29 mouse cellular contexts compared by ENCODE assay signal in the genomic region with DNA sequence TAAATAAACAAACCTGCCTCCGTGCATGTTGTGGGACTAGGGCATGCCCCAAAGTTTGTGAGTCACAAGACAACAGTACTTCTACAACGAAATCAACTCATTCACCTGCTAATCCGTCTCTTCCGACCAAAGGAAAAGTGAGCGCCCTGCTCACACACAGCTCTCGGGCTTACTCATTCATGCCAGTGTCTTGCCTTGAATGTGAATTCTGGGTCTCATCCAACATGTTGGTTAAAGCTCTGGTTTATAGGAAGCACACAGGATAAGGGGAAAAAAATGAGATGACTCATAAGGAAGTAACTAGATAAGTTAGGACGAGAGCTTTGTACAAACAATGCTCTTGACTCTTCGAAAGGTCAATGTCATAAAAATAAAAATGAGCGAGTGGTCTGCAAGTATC. TPM values are rescaled to one million over a fixed set of nuclear protein-coding genes. Genes with fewer than 3 reads are reported as not detected.
A peak's percentile ranks its signal among the peaks of the same experiment; 100 is the strongest.
DNase-seq lines count a peak whose midpoint lies in the region; ATAC-seq and TF ChIP-seq lines count a peak whose summit lies in the region.
"Had no signal": no experiment of that assay in that cellular context is flagged by ENCODE, and none has a peak within 500 bp of the region (broad histone marks: within the 10 kb centered on the region; RNA-seq: fewer than 3 reads in every experiment).

No protein-coding gene starts in this region.

- H3K9ac ChIP-seq in lung, postnatal 0 days (replicated peaks; ENCODE audit: low read depth): no peak overlapping the region
- H3K9ac ChIP-seq: embryonic facial prominence, embryonic 15.5 days; heart, embryonic 13.5 days; hindbrain, embryonic 12.5 days had no signal

- peak; percentile 64 for DNase-seq in adrenal gland, adult 2 months
- DNase-seq in adrenal gland, postnatal 25 days: no peak
- DNase-seq in lung, postnatal 0 days (ENCODE audit: low spot score): peak; percentile 27
- DNase-seq in lung, adult 18-20 months: no peak
- DNase-seq in NIH3T3 (ENCODE audit: low read depth): peak; percentile 89
- no peak for DNase-seq in gastrocnemius, adult 2 months
- DNase-seq in ovary, adult 18-20 months (ENCODE audit: low spot score): no peak
- no peak for DNase-seq in cerebellum, postnatal 36 days
- DNase-seq: B cell, adult 2 months; cerebellum, adult 2 months; cerebellum, postnatal 10 days; embryo, embryonic 11 days; gastrocnemius, postnatal 36 days; heart, adult 11 months; heart, postnatal 4 days; kidney, adult 11 months had no signal

- intact Hi-C loops in gastrocnemius, adult 2 months (cut with DNase I): no loop called here

- no peak for ATAC-seq in lung, postnatal 0 days
- ATAC-seq: forebrain, embryonic 14.5 days; hindbrain, postnatal 0 days had no signal

- WGBS in lung, postnatal 0 days: 42% methylated on average over 9 of the region's 9 CpGs

- H3K27me3 ChIP-seq in lung, postnatal 0 days (replicated peaks; ENCODE audit: insufficient read depth, low read length): no peaks in the 10 kb centered on the region

- H3K4me3 ChIP-seq in lung, postnatal 0 days (ENCODE audit: low read depth, low read length): no peak overlapping the region
- H3K4me3 ChIP-seq in gastrocnemius, adult 2 months: no peak overlapping the region
- H3K4me3 ChIP-seq: embryonic facial prominence, embryonic 15.5 days; erythroblast, embryonic 14.5 days; forebrain, embryonic 10.5 days; heart, embryonic 13.5 days; hindbrain, embryonic 12.5 days had no signal

- TF ChIP-seq EP300 in lung, postnatal 0 days (IDR thresholded peaks at IDR 0.05): no peak

- no peaks in the 10 kb centered on the region for H3K9me3 ChIP-seq in lung, postnatal 0 days (ENCODE audit: low read length)
- H3K9me3 ChIP-seq: embryonic facial prominence, embryonic 15.5 days; forebrain, embryonic 10.5 days; heart, embryonic 13.5 days; hindbrain, embryonic 12.5 days had no signal

- no peak for TF ChIP-seq CTCF in lung, postnatal 0 days (IDR thresholded peaks at IDR 0.05)
- TF ChIP-seq CTCF in gastrocnemius, adult 2 months (IDR thresholded peaks at IDR 0.05): no peak

- no peak overlapping the region for H3K4me2 ChIP-seq in lung, postnatal 0 days (replicated peaks; ENCODE audit: low read depth, low read length)
- H3K4me2 ChIP-seq: embryonic facial prominence, embryonic 15.5 days; heart, embryonic 13.5 days; hindbrain, embryonic 12.5 days had no signal

- H3K27ac ChIP-seq in lung, postnatal 0 days (ENCODE audit: low read length): no peak overlapping the region
- no peak overlapping the region for H3K27ac ChIP-seq in gastrocnemius, adult 2 months
- H3K27ac ChIP-seq: embryonic facial prominence, embryonic 15.5 days; forebrain, embryonic 10.5 days; heart, embryonic 13.5 days; hindbrain, embryonic 12.5 days; hindbrain, postnatal 0 days had no signal

- H3K36me3 ChIP-seq in lung, postnatal 0 days (ENCODE audit: insufficient read depth, low read length): no peaks in the 10 kb centered on the region
- H3K36me3 ChIP-seq: embryonic facial prominence, embryonic 15.5 days; forebrain, embryonic 10.5 days; heart, embryonic 13.5 days; hindbrain, embryonic 12.5 days had no signal

- H3K4me1 ChIP-seq in lung, postnatal 0 days (ENCODE audit: insufficient read depth, low read depth, low read length): no peaks in the 10 kb centered on the region

RNA-seq across cellular contexts. Expression of a gene that starts 4.8 kb away (rescaled TPM):
- 10 to 100 TPM; 29.3 to 48.2 TPM for total RNA-seq in adrenal gland, adult 2 months (2021)
- polyA plus RNA-seq in adrenal gland, adult 2 months (2012; rRNA removed): 116 and 153 TPM in 2 replicates
- total RNA-seq in adrenal gland, postnatal 25 days (2021): 23.0 and 25.2 TPM in 2 replicates
- polyA plus RNA-seq in lung, postnatal 0 days (2015; fragmentation: Nextera tagmentation; extraction: Ambion mirVana): 8.3 and 10.7 TPM in 2 replicates
- total RNA-seq in gastrocnemius, adult 2 months (2021): 1 to 10 TPM in 1 of 2 experiments, under 1 TPM in 1; 0.36 to 1.0 TPM
- total RNA-seq: common myeloid progenitor, adult 5-6 weeks; MEL had no signal

RNA-seq across cellular contexts. Expression of a gene that starts 21.6 kb away (rescaled TPM):
- total RNA-seq in adrenal gland, adult 2 months (2021): not detected
- 0.44 and 0.55 TPM in 2 replicates for polyA plus RNA-seq in adrenal gland, adult 2 months (2012; rRNA removed)
- not detected in 2 replicates for total RNA-seq in adrenal gland, postnatal 25 days (2021)
- polyA plus RNA-seq in lung, postnatal 0 days (2015; fragmentation: Nextera tagmentation; extraction: Ambion mirVana): 0.45 TPM in 2 replicates
- not detected for total RNA-seq in gastrocnemius, adult 2 months (2021)
- total RNA-seq: common myeloid progenitor, adult 5-6 weeks; gastrocnemius, adult 8-10 months; gastrocnemius, postnatal 36 days; heart, postnatal 4 days; MEL had no signal
- polyA plus RNA-seq: embryonic facial prominence, embryonic 11.5 days; embryonic facial prominence, embryonic 15.5 days; forebrain, embryonic 10.5 days; forebrain, embryonic 14.5 days; heart, embryonic 13.5 days; heart, postnatal 0 days; hindbrain, embryonic 12.5 days; intestine, embryonic 14.5 days had no signal

RNA-seq across cellular contexts. Expression of a gene that starts 43.2 kb away (rescaled TPM):
- total RNA-seq in adrenal gland, adult 2 months (2021): 1 to 10 TPM in 1 of 2 experiments, not detected in 1; 1.7 TPM
- polyA plus RNA-seq in adrenal gland, adult 2 months (2012; rRNA removed): 0.36 TPM in 1 of 2 replicates, not detected in the other
- total RNA-seq in adrenal gland, postnatal 25 days (2021): 0.70 TPM in 1 of 2 replicates, not detected in the other
- polyA plus RNA-seq in lung, postnatal 0 days (2015; fragmentation: Nextera tagmentation; extraction: Ambion mirVana): 5.7 and 9.1 TPM in 2 replicates
- total RNA-seq in gastrocnemius, adult 2 months (2021): not detected
- total RNA-seq: gastrocnemius, postnatal 36 days; hindbrain, postnatal 0 days; MEL had no signal
- polyA plus RNA-seq: embryonic facial prominence, embryonic 11.5 days; embryonic facial prominence, embryonic 15.5 days; erythroblast, embryonic 14.5 days; forebrain, embryonic 10.5 days; heart, postnatal 0 days; hindbrain, embryonic 12.5 days; intestine, embryonic 14.5 days had no signal

Comparison
In these comparisons a context has a peak if more than half of its experiments do, and no peak if none do; other contexts are left out.
1. DNase-seq: peak in adrenal gland, adult 2 months (single experiment), lung, postnatal 0 days (single experiment) and NIH3T3 (single experiment); none in adrenal gland, postnatal 25 days (single experiment), lung, adult 18-20 months (0 of 2), gastrocnemius, adult 2 months (single experiment), ovary, adult 18-20 months (single experiment) and cerebellum, postnatal 36 days (0 of 2).
2. RNA of a gene that starts 4.8 kb away (total RNA-seq): 29.3 to 48.2 TPM in adrenal gland, adult 2 months and 23.0 to 25.2 TPM in adrenal gland, postnatal 25 days; 0.36 to 1.0 TPM in gastrocnemius, adult 2 months; every median in the first group is over 10 times any median in the second.